Mouse (Mus musculus) small intestine, adult 2 months (tissue): ENCODE measurements around the gene Dtymk.
A peak's percentile ranks its signal among the peaks of the same experiment; 100 is the strongest.
"Not testable (repeated sequence)": the region's sequence is repeated elsewhere in the genome, so short reads cannot be mapped to it uniquely, and the experiment has no call there.

Experiments
- CTCF ChIP-seq: fragments of 200-500 bp; IDR thresholded peaks from 2 replicates; pipeline ENCODE4 v1.5.1; 2012; ENCODE audit warnings: low read depth, mild to moderate bottlenecking, control low read depth, inconsistent platforms, low read length, moderate library complexity, mixed read lengths; ENCODE audit not compliant: insufficient replicate concordance, insufficient read length; ENCODE audit errors: extremely low read depth
- POLR2A ChIP-seq: fragments of 200-500 bp; IDR thresholded peaks from 2 replicates; pipeline ENCODE4 v1.6.1; 2012; ENCODE audit warnings: low read depth, mild to moderate bottlenecking, control low read depth, inconsistent platforms, low read length, moderate library complexity

GRCm38 (mm10) chr1:93832754-93833360 lies 31.1 kb upstream of the Dtymk start:
- TF ChIP-seq CTCF = peak; percentile 26; the same call in 1 of the 2 replicates
- TF ChIP-seq POLR2A = not testable (repeated sequence)
